Mouse (Mus musculus) forebrain, embryonic 15.5 days (tissue): ENCODE data around the gene Runx3. TPM values are rescaled to one million over a fixed set of nuclear protein-coding genes. Genes with fewer than 3 reads are reported as not detected.
A peak's percentile ranks its signal among the peaks of the same experiment; 100 is the strongest.
"Not testable (repeated sequence)": the region's sequence is repeated elsewhere in the genome, so short reads cannot be mapped to it uniquely, and the experiment has no call there.

ENCODE experiments used
- ATAC-seq: fragments of 200-750 bp; cut with Nextera tagmentation; replicated peaks from 2 replicates; pipeline ENCODE4 v1.8.0; 2017; ENCODE audit warnings: mild to moderate bottlenecking, moderate TSS enrichment, moderate library complexity
- H3K27ac ChIP-seq: fragments of 300-500 bp; sonication (generic); replicated peaks from 2 replicates; pipeline ENCODE4 v1.5.1; 2015; ENCODE audit warnings: mild to moderate bottlenecking, inconsistent platforms
- H3K27me3 ChIP-seq: fragments of 300-500 bp; sonication (generic); 2 replicates; pipeline ENCODE4 v1.6.1; 2015; ENCODE audit warnings: inconsistent platforms
- H3K36me3 ChIP-seq: fragments of 300-500 bp; sonication (generic); 2 replicates; pipeline ENCODE4 v1.6.1; 2015; ENCODE audit warnings: mild to moderate bottlenecking, inconsistent platforms
- H3K4me1 ChIP-seq: fragments of 300-500 bp; sonication (generic); 2 replicates; pipeline ENCODE4 v1.6.1; 2015; ENCODE audit warnings: inconsistent platforms
- H3K4me2 ChIP-seq: fragments of 300-500 bp; sonication (generic); replicated peaks from 2 replicates; pipeline ENCODE4 v1.6.1; 2015; ENCODE audit warnings: mild to moderate bottlenecking, inconsistent platforms
- H3K4me3 ChIP-seq: fragments of 300-500 bp; sonication (generic); 2 replicates; pipeline ENCODE4 v1.5.1; 2015; ENCODE audit warnings: mild to moderate bottlenecking, inconsistent platforms
- H3K9ac ChIP-seq: fragments of 300-500 bp; sonication (generic); replicated peaks from 2 replicates; pipeline ENCODE4 v1.6.1; 2015; ENCODE audit warnings: mild to moderate bottlenecking, inconsistent platforms
- H3K9me3 ChIP-seq: fragments of 300-500 bp; sonication (generic); 2 replicates; pipeline ENCODE4 v1.6.1; 2016; ENCODE audit warnings: inconsistent platforms
- WGBS: fragments of 180-500 bp; shearing (Covaris S2); methylation state at CpG from one replicate; pipeline ENCODE4 v1.1.7; 2015; ENCODE audit warnings: mixed read lengths; 5-methylcytosine and 5-hydroxymethylcytosine counted together
- polyA plus RNA-seq: library from polyadenylated mRNA; unstranded; fragments of >200 nt; fragmentation: Nextera tagmentation; extraction: Ambion mirVana; gene quantifications from 2 replicates; pipeline ENCODE4 v1.2.1, GENCODE M21; 2015

The Runx3 gene
- polyA plus RNA-seq, 1 experiment from 2014 or later: not detected

- H3K27me3 ChIP-seq: peaks cover 38% of the 10 kb centered on the region
- no peak overlapping the region for H3K27ac ChIP-seq
- H3K9me3 ChIP-seq: no peaks in the 10 kb centered on the region
- whole genome bisulfite sequencing: 4% methylated on average over 23 of the region's 23 CpGs
- peaks cover 13% of the 10 kb centered on the region for H3K4me1 ChIP-seq
- no peak overlapping the region; the same call in 1 of the 2 replicates for H3K9ac ChIP-seq
- no peak overlapping the region for H3K4me3 ChIP-seq
- peak overlapping the region; percentile 28 for H3K4me2 ChIP-seq
- ATAC-seq: peak; percentile 61; the same call in 1 of the 2 replicates
- no peaks in the 10 kb centered on the region for H3K36me3 ChIP-seq
These were observed 46.2 kb downstream of the Runx3 start for GRCm38 (mm10) chr4:135166413-135167225.

GRCm38 (mm10) chr4:135167816-135168527 lies 47.5 kb downstream of the Runx3 start:
- ATAC-seq: no peak
- H3K4me1 ChIP-seq: peaks cover 13% of the 10 kb centered on the region
- no peaks in the 10 kb centered on the region for H3K9me3 ChIP-seq
- no peak overlapping the region for H3K4me2 ChIP-seq
- H3K4me3 ChIP-seq: no peak overlapping the region
- H3K9ac ChIP-seq: no peak overlapping the region
- H3K27me3 ChIP-seq: peaks cover 38% of the 10 kb centered on the region
- H3K27ac ChIP-seq: no peak overlapping the region
- H3K36me3 ChIP-seq: no peaks in the 10 kb centered on the region
- 64% methylated on average over 7 of the region's 7 CpGs for WGBS

- Histone ChIP-seq H3K27ac (no peak overlapping the region), H3K4me1 (peaks cover 13% of the 10 kb centered on the region), H3K9ac (no peak overlapping the region), H3K36me3 (no peaks in the 10 kb centered on the region), H3K27me3 (peaks cover 41% of the 10 kb centered on the region), H3K9me3 (no peaks in the 10 kb centered on the region), H3K4me3 (no peak overlapping the region), H3K4me2 (no peak overlapping the region)
- ATAC-seq: no peak
- WGBS: 69% methylated on average over 10 of the region's 10 CpGs
These were observed 48.6 kb downstream of the Runx3 start for GRCm38 (mm10) chr4:135169096-135169495.

- H3K9me3 ChIP-seq: no peaks in the 10 kb centered on the region
- H3K9ac ChIP-seq: no peak overlapping the region
- WGBS: 61% methylated on average over 4 of the region's 4 CpGs
- H3K27me3 ChIP-seq: peaks cover 44% of the 10 kb centered on the region
- H3K36me3 ChIP-seq: no peaks in the 10 kb centered on the region
- no peak overlapping the region for H3K27ac ChIP-seq
- ATAC-seq: no peak
- H3K4me3 ChIP-seq: no peak overlapping the region
- H3K4me1 ChIP-seq: peaks cover 13% of the 10 kb centered on the region
- H3K4me2 ChIP-seq: no peak overlapping the region
These were observed 49.0 kb downstream of the Runx3 start for GRCm38 (mm10) chr4:135169501-135169900.

- H3K9me3 ChIP-seq: no peaks in the 10 kb centered on the region
- WGBS: 80% methylated on average over 12 of the region's 12 CpGs
- no peak overlapping the region for H3K4me3 ChIP-seq
- peaks cover 18% of the 10 kb centered on the region for H3K4me1 ChIP-seq
- H3K9ac ChIP-seq: no peak overlapping the region
- no peak overlapping the region for H3K27ac ChIP-seq
- H3K27me3 ChIP-seq: peaks cover 33% of the 10 kb centered on the region
- H3K36me3 ChIP-seq: no peaks in the 10 kb centered on the region
- ATAC-seq: no peak
- H3K4me2 ChIP-seq: no peak overlapping the region
These were observed 50.9 kb downstream of the Runx3 start for GRCm38 (mm10) chr4:135171304-135171875.

GRCm38 (mm10) chr4:135175406-135176120 lies 55.1 kb downstream of the Runx3 start:
- peaks cover 6% of the 10 kb centered on the region for H3K27me3 ChIP-seq
- no peak overlapping the region for H3K27ac ChIP-seq

GRCm38 (mm10) chr4:135177568-135177967 lies 57.1 kb downstream of the Runx3 start:
- ATAC-seq: no peak
- H3K4me2 ChIP-seq: no peak overlapping the region
- peaks cover 6% of the 10 kb centered on the region for H3K27me3 ChIP-seq
- H3K4me3 ChIP-seq: no peak overlapping the region
- no peaks in the 10 kb centered on the region for H3K9me3 ChIP-seq
- no peak overlapping the region for H3K9ac ChIP-seq
- no peaks in the 10 kb centered on the region for H3K36me3 ChIP-seq
- H3K27ac ChIP-seq: no peak overlapping the region
- peaks cover 8% of the 10 kb centered on the region for H3K4me1 ChIP-seq

More at GRCm38 (mm10) chr4:135175406-135176120, 55.1 kb downstream of the Runx3 start:
- H3K9me3 ChIP-seq: no peaks in the 10 kb centered on the region
- peak overlapping the region; percentile 22 for H3K4me3 ChIP-seq
- ATAC-seq: no peak
- WGBS: 7% methylated on average over 38 of the region's 38 CpGs
- H3K36me3 ChIP-seq: no peaks in the 10 kb centered on the region
- H3K4me2 ChIP-seq: peak overlapping the region; percentile 47
- H3K9ac ChIP-seq: peak overlapping the region; percentile 22; the same call in 1 of the 2 replicates
- H3K4me1 ChIP-seq: peaks cover 8% of the 10 kb centered on the region

GRCm38 (mm10) chr4:135179077-135179481 lies 58.6 kb downstream of the Runx3 start:
- WGBS: 21% methylated on average over 5 of the region's 5 CpGs
- no peak overlapping the region for H3K4me3 ChIP-seq
- peaks cover 4% of the 10 kb centered on the region for H3K27me3 ChIP-seq
- H3K4me1 ChIP-seq: peaks cover 8% of the 10 kb centered on the region
- no peaks in the 10 kb centered on the region for H3K36me3 ChIP-seq
- no peak overlapping the region for H3K4me2 ChIP-seq
- ATAC-seq: no peak
- no peaks in the 10 kb centered on the region for H3K9me3 ChIP-seq
- no peak overlapping the region for H3K9ac ChIP-seq
- H3K27ac ChIP-seq: no peak overlapping the region

- 88% methylated on average over 4 of the region's 4 CpGs for WGBS
- Histone ChIP-seq H3K9me3 (no peaks in the 10 kb centered on the region), H3K4me1 (no peaks in the 10 kb centered on the region), H3K27me3 (no peaks in the 10 kb centered on the region), H3K36me3 (no peaks in the 10 kb centered on the region), H3K4me3 (no peak overlapping the region), H3K27ac (no peak overlapping the region), H3K4me2 (no peak overlapping the region), H3K9ac (no peak overlapping the region)
- ATAC-seq: no peak
These were observed 61.4 kb downstream of the Runx3 start for GRCm38 (mm10) chr4:135181819-135182218.

GRCm38 (mm10) chr4:135184277-135184676 lies 63.8 kb downstream of the Runx3 start:
- H3K36me3 ChIP-seq, H3K9ac ChIP-seq, H3K4me2 ChIP-seq, H3K9me3 ChIP-seq, H3K27me3 ChIP-seq, ATAC-seq, H3K4me3 ChIP-seq, H3K4me1 ChIP-seq, H3K27ac ChIP-seq: not testable (repeated sequence)
- 97% methylated on average over 5 of the region's 13 CpGs for WGBS

GRCm38 (mm10) chr4:135189452-135190008 lies 69.1 kb downstream of the Runx3 start:
- Histone ChIP-seq H3K4me3 (no peak overlapping the region), H3K4me2 (no peak overlapping the region), H3K27ac (no peak overlapping the region), H3K4me1 (no peaks in the 10 kb centered on the region), H3K27me3 (no peaks in the 10 kb centered on the region), H3K9ac (no peak overlapping the region), H3K36me3 (no peaks in the 10 kb centered on the region), H3K9me3 (no peaks in the 10 kb centered on the region)
- WGBS: 82% methylated on average over 12 of the region's 12 CpGs
- ATAC-seq: no peak
